Mouse (Mus musculus) bone marrow macrophage, adult 2 months (primary cell): Measurements from ENCODE around the gene Haus6.
"Not testable (repeated sequence)": the region's sequence is repeated elsewhere in the genome, so short reads cannot be mapped to it uniquely, and the experiment has no call there.

Experiments
- CTCF ChIP-seq: IDR thresholded peaks from 2 replicates; pipeline ENCODE4 v1.5.1; 2012; ENCODE audit warnings: low read depth, mild to moderate bottlenecking, low read length, moderate library complexity
- POLR2A ChIP-seq: IDR thresholded peaks from 2 replicates; pipeline ENCODE4 v1.6.1; 2012; ENCODE audit warnings: mild to moderate bottlenecking, low read depth, low read length, borderline replicate concordance

DNA sequence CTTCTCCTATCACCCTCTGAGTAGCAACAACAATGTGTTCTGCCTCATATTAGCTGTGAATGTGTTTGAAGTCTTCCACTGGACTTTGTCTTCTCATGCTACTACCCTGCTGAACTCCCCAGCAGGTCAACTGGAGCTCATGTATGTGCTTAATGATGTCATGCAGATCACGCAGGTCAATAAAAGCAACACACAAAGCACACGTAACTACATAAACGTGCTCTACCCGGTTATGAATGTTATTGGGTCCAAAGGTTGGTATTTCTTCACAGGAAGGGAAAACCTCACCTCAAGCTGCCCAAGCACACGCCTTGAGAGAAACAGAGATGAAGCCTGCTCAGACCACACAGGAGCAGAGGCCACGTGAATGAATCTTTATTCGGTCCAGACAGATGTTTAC lies 14.6 kb upstream of the Haus6 start:
- TF ChIP-seq POLR2A, CTCF: not testable (repeated sequence)
